Mouse (Mus musculus): ENCODE results near the gene Wnk2. TPM values are rescaled to one million over a fixed set of nuclear protein-coding genes. Genes with fewer than 3 reads are reported as not detected.

The Wnk2 gene
- polyA plus RNA-seq, 1 experiment from 2014 or later, result 20.8 TPM

- H3K4me2 ChIP-seq (ENCODE audit: low read length), result no peak overlapping the region
- no peaks in the 10 kb centered on the region for H3K36me3 ChIP-seq (ENCODE audit: control insufficient read depth, insufficient read depth, low read length)
- H3K27me3 ChIP-seq (ENCODE audit: control insufficient read depth, insufficient read depth, low read depth, low read length), result no peaks in the 10 kb centered on the region
- H3K9me3 ChIP-seq (replicated peaks; ENCODE audit: control insufficient read depth, low read length, poor library complexity, severe bottlenecking), result no peaks in the 10 kb centered on the region
- 83% methylated on average over 9 of the region's 9 CpGs for whole genome bisulfite sequencing
- no peak overlapping the region for H3K27ac ChIP-seq (ENCODE audit: low read length)
- H3K9ac ChIP-seq (ENCODE audit: low read depth, low read length), result no peak overlapping the region
- no peak overlapping the region for H3K4me3 ChIP-seq (ENCODE audit: low read depth, low read length)
- no peaks in the 10 kb centered on the region for H3K4me1 ChIP-seq (ENCODE audit: control insufficient read depth, insufficient read depth, low read length)
- no peak for ATAC-seq
Measured at GRCm38 (mm10) chr13:49167081-49167480, 19.3 kb upstream of the Wnk2 start.

- 85% methylated on average over 7 of the region's 7 CpGs for WGBS
- Histone ChIP-seq H3K27ac (ENCODE audit: low read length) (no peak overlapping the region), H3K4me2 (ENCODE audit: low read length) (no peak overlapping the region), H3K4me1 (ENCODE audit: control insufficient read depth, insufficient read depth, low read length) (no peaks in the 10 kb centered on the region), H3K27me3 (ENCODE audit: control insufficient read depth, insufficient read depth, low read depth, low read length) (no peaks in the 10 kb centered on the region), H3K36me3 (ENCODE audit: control insufficient read depth, insufficient read depth, low read length) (no peaks in the 10 kb centered on the region), H3K4me3 (ENCODE audit: low read depth, low read length) (no peak overlapping the region), H3K9me3 (replicated peaks; ENCODE audit: control insufficient read depth, low read length, poor library complexity, severe bottlenecking) (no peaks in the 10 kb centered on the region), H3K9ac (ENCODE audit: low read depth, low read length) (no peak overlapping the region)
- ATAC-seq, result no peak
Measured at GRCm38 (mm10) chr13:49163645-49164044, 15.8 kb upstream of the Wnk2 start.

GRCm38 (mm10) chr13:49162722-49163121 lies 14.9 kb upstream of the Wnk2 start:
- no peak overlapping the region for H3K4me3 ChIP-seq (ENCODE audit: low read depth, low read length)
- no peaks in the 10 kb centered on the region for H3K36me3 ChIP-seq (ENCODE audit: control insufficient read depth, insufficient read depth, low read length)
- H3K9ac ChIP-seq (ENCODE audit: low read depth, low read length), result no peak overlapping the region
- no peak overlapping the region for H3K27ac ChIP-seq (ENCODE audit: low read length)
- 63% methylated on average over 4 of the region's 4 CpGs for WGBS
- no peak overlapping the region for H3K4me2 ChIP-seq (ENCODE audit: low read length)
- no peak for ATAC-seq
- H3K27me3 ChIP-seq (ENCODE audit: control insufficient read depth, insufficient read depth, low read depth, low read length), result no peaks in the 10 kb centered on the region
- H3K9me3 ChIP-seq (replicated peaks; ENCODE audit: control insufficient read depth, low read length, poor library complexity, severe bottlenecking), result no peaks in the 10 kb centered on the region
- H3K4me1 ChIP-seq (ENCODE audit: control insufficient read depth, insufficient read depth, low read length), result no peaks in the 10 kb centered on the region

- no peak for ATAC-seq
- 63% methylated on average over 2 of the region's 2 CpGs for WGBS
- no peaks in the 10 kb centered on the region for H3K27me3 ChIP-seq (ENCODE audit: control insufficient read depth, insufficient read depth, low read depth, low read length)
Measured at GRCm38 (mm10) chr13:49161236-49161635, 13.4 kb upstream of the Wnk2 start.

GRCm38 (mm10) chr13:49158040-49158713 lies 10.4 kb upstream of the Wnk2 start:
- no peak for ATAC-seq
- 84% methylated on average over 10 of the region's 10 CpGs for WGBS
- no peak overlapping the region for H3K27ac ChIP-seq (ENCODE audit: low read length)
- no peaks in the 10 kb centered on the region for H3K27me3 ChIP-seq (ENCODE audit: control insufficient read depth, insufficient read depth, low read depth, low read length)
- no peak overlapping the region for H3K4me3 ChIP-seq (ENCODE audit: low read depth, low read length)
- H3K36me3 ChIP-seq (ENCODE audit: control insufficient read depth, insufficient read depth, low read length), result no peaks in the 10 kb centered on the region
- H3K9me3 ChIP-seq (replicated peaks; ENCODE audit: control insufficient read depth, low read length, poor library complexity, severe bottlenecking), result no peaks in the 10 kb centered on the region
- H3K4me1 ChIP-seq (ENCODE audit: control insufficient read depth, insufficient read depth, low read length), result no peaks in the 10 kb centered on the region
- no peak overlapping the region for H3K4me2 ChIP-seq (ENCODE audit: low read length)
- H3K9ac ChIP-seq (ENCODE audit: low read depth, low read length), result no peak overlapping the region

More at GRCm38 (mm10) chr13:49161236-49161635, 13.4 kb upstream of the Wnk2 start:
- Histone ChIP-seq H3K36me3 (ENCODE audit: control insufficient read depth, insufficient read depth, low read length) (no peaks in the 10 kb centered on the region), H3K4me1 (ENCODE audit: control insufficient read depth, insufficient read depth, low read length) (no peaks in the 10 kb centered on the region), H3K4me2 (ENCODE audit: low read length) (no peak overlapping the region), H3K27ac (ENCODE audit: low read length) (no peak overlapping the region), H3K9me3 (replicated peaks; ENCODE audit: control insufficient read depth, low read length, poor library complexity, severe bottlenecking) (no peaks in the 10 kb centered on the region), H3K4me3 (ENCODE audit: low read depth, low read length) (no peak overlapping the region), H3K9ac (ENCODE audit: low read depth, low read length) (no peak overlapping the region)

- H3K4me3 ChIP-seq (ENCODE audit: low read depth, low read length), result no peak overlapping the region
- no peak for ATAC-seq
- no peak overlapping the region for H3K9ac ChIP-seq (ENCODE audit: low read depth, low read length)
- 77% methylated on average over 4 of the region's 4 CpGs for WGBS
- no peaks in the 10 kb centered on the region for H3K4me1 ChIP-seq (ENCODE audit: control insufficient read depth, insufficient read depth, low read length)
- no peaks in the 10 kb centered on the region for H3K27me3 ChIP-seq (ENCODE audit: control insufficient read depth, insufficient read depth, low read depth, low read length)
- H3K9me3 ChIP-seq (replicated peaks; ENCODE audit: control insufficient read depth, low read length, poor library complexity, severe bottlenecking), result no peaks in the 10 kb centered on the region
- H3K4me2 ChIP-seq (ENCODE audit: low read length), result no peak overlapping the region
- H3K27ac ChIP-seq (ENCODE audit: low read length), result no peak overlapping the region
- no peaks in the 10 kb centered on the region for H3K36me3 ChIP-seq (ENCODE audit: control insufficient read depth, insufficient read depth, low read length)
Measured at GRCm38 (mm10) chr13:49156645-49157044, 8.8 kb upstream of the Wnk2 start.

- Histone ChIP-seq H3K4me2 (ENCODE audit: low read length) (no peak overlapping the region), H3K9ac (ENCODE audit: low read depth, low read length) (no peak overlapping the region), H3K4me3 (ENCODE audit: low read depth, low read length) (no peak overlapping the region), H3K4me1 (ENCODE audit: control insufficient read depth, insufficient read depth, low read length) (no peaks in the 10 kb centered on the region), H3K27me3 (ENCODE audit: control insufficient read depth, insufficient read depth, low read depth, low read length) (no peaks in the 10 kb centered on the region; the same call in none of the 2 replicates), H3K27ac (ENCODE audit: low read length) (no peak overlapping the region), H3K9me3 (replicated peaks; ENCODE audit: control insufficient read depth, low read length, poor library complexity, severe bottlenecking) (no peaks in the 10 kb centered on the region), H3K36me3 (ENCODE audit: control insufficient read depth, insufficient read depth, low read length) (no peaks in the 10 kb centered on the region)
- no peak for ATAC-seq
- WGBS, result 59% methylated on average over 7 of the region's 7 CpGs
Measured at GRCm38 (mm10) chr13:49154621-49155020, 6.8 kb upstream of the Wnk2 start.

GRCm38 (mm10) chr13:49154028-49154427 lies 6.2 kb upstream of the Wnk2 start:
- no peak overlapping the region for H3K4me3 ChIP-seq (ENCODE audit: low read depth, low read length)
- no peak for ATAC-seq
- H3K4me2 ChIP-seq (ENCODE audit: low read length), result no peak overlapping the region
- H3K9ac ChIP-seq (ENCODE audit: low read depth, low read length), result no peak overlapping the region
- no peaks in the 10 kb centered on the region for H3K36me3 ChIP-seq (ENCODE audit: control insufficient read depth, insufficient read depth, low read length)
- H3K27ac ChIP-seq (ENCODE audit: low read length), result no peak overlapping the region
- H3K9me3 ChIP-seq (replicated peaks; ENCODE audit: control insufficient read depth, low read length, poor library complexity, severe bottlenecking), result no peaks in the 10 kb centered on the region
- H3K27me3 ChIP-seq (ENCODE audit: control insufficient read depth, insufficient read depth, low read depth, low read length), result no peaks in the 10 kb centered on the region; the same call in none of the 2 replicates
- no peaks in the 10 kb centered on the region for H3K4me1 ChIP-seq (ENCODE audit: control insufficient read depth, insufficient read depth, low read length)
- 80% methylated on average over 10 of the region's 10 CpGs for WGBS

- Histone ChIP-seq H3K36me3 (ENCODE audit: control insufficient read depth, insufficient read depth, low read length) (no peaks in the 10 kb centered on the region), H3K27me3 (ENCODE audit: control insufficient read depth, insufficient read depth, low read depth, low read length) (no peaks in the 10 kb centered on the region; the same call in none of the 2 replicates), H3K27ac (ENCODE audit: low read length) (no peak overlapping the region), H3K4me2 (ENCODE audit: low read length) (no peak overlapping the region), H3K4me1 (ENCODE audit: control insufficient read depth, insufficient read depth, low read length) (peaks cover 29% of the 10 kb centered on the region), H3K9ac (ENCODE audit: low read depth, low read length) (no peak overlapping the region), H3K9me3 (replicated peaks; ENCODE audit: control insufficient read depth, low read length, poor library complexity, severe bottlenecking) (no peaks in the 10 kb centered on the region), H3K4me3 (ENCODE audit: low read depth, low read length) (no peak overlapping the region)
- ATAC-seq, result no peak
- 82% methylated on average over 4 of the region's 4 CpGs for WGBS
Measured at GRCm38 (mm10) chr13:49148687-49149086, 873 bp upstream of the Wnk2 start.

All from midbrain, embryonic 16.5 days (tissue).